Mouse (Mus musculus): Measurements from ENCODE around the gene Ccdc7a. TPM values are rescaled to one million over a fixed set of nuclear protein-coding genes. Genes with fewer than 3 reads are reported as not detected.

The Ccdc7a gene
- polyA plus RNA-seq, 1 experiment from 2014 or later = not detected

- WGBS = 28% methylated on average over 3 of the region's 3 CpGs
- ATAC-seq (ENCODE audit: insufficient read depth, low FRiP score) = no peak
These were observed 367.4 kb downstream of the Ccdc7a start for GRCm38 (mm10) chr8:128697945-128698344.

GRCm38 (mm10) chr8:128696701-128697397, 368.5 kb downstream of the Ccdc7a start:
- Histone ChIP-seq H3K4me2 (ENCODE audit: low read depth, low read length) (no peak overlapping the region), H3K27ac (ENCODE audit: low read length) (no peak overlapping the region), H3K36me3 (ENCODE audit: control insufficient read depth, insufficient read depth, low read length) (no peaks in the 10 kb centered on the region), H3K4me3 (replicated peaks; ENCODE audit: low read length) (no peak overlapping the region), H3K4me1 (ENCODE audit: control insufficient read depth, insufficient read depth, low read length) (peaks cover 19% of the 10 kb centered on the region; the same call in 1 of the 2 replicates), H3K27me3 (ENCODE audit: control insufficient read depth, insufficient read depth, low read length) (no peaks in the 10 kb centered on the region), H3K9ac (ENCODE audit: low read length) (no peak overlapping the region), H3K9me3 (replicated peaks; ENCODE audit: control insufficient read depth, low read length) (no peaks in the 10 kb centered on the region)
- WGBS = 92% methylated on average over 1 of the region's 1 CpGs
- ATAC-seq (ENCODE audit: insufficient read depth, low FRiP score) = no peak

More at GRCm38 (mm10) chr8:128697945-128698344, 367.4 kb downstream of the Ccdc7a start:
- Histone ChIP-seq H3K27ac (ENCODE audit: low read length) (no peak overlapping the region), H3K4me2 (ENCODE audit: low read depth, low read length) (no peak overlapping the region), H3K9me3 (replicated peaks; ENCODE audit: control insufficient read depth, low read length) (no peaks in the 10 kb centered on the region), H3K4me1 (ENCODE audit: control insufficient read depth, insufficient read depth, low read length) (peaks cover 19% of the 10 kb centered on the region), H3K36me3 (ENCODE audit: control insufficient read depth, insufficient read depth, low read length) (no peaks in the 10 kb centered on the region), H3K27me3 (ENCODE audit: control insufficient read depth, insufficient read depth, low read length) (no peaks in the 10 kb centered on the region), H3K4me3 (replicated peaks; ENCODE audit: low read length) (no peak overlapping the region), H3K9ac (ENCODE audit: low read length) (no peak overlapping the region)

GRCm38 (mm10) chr8:128690056-128690455, 375.3 kb downstream of the Ccdc7a start:
- ATAC-seq (ENCODE audit: insufficient read depth, low FRiP score) = no peak
- Histone ChIP-seq H3K4me1 (ENCODE audit: control insufficient read depth, insufficient read depth, low read length) (peaks cover 25% of the 10 kb centered on the region), H3K9me3 (replicated peaks; ENCODE audit: control insufficient read depth, low read length) (no peaks in the 10 kb centered on the region), H3K27ac (ENCODE audit: low read length) (no peak overlapping the region), H3K27me3 (ENCODE audit: control insufficient read depth, insufficient read depth, low read length) (no peaks in the 10 kb centered on the region), H3K36me3 (ENCODE audit: control insufficient read depth, insufficient read depth, low read length) (no peaks in the 10 kb centered on the region), H3K9ac (ENCODE audit: low read length) (no peak overlapping the region), H3K4me3 (replicated peaks; ENCODE audit: low read length) (no peak overlapping the region), H3K4me2 (ENCODE audit: low read depth, low read length) (peak overlapping the region; percentile 16; the same call in 1 of the 2 replicates)
- WGBS = 78% methylated on average over 1 of the region's 1 CpGs

GRCm38 (mm10) chr8:128688679-128689078, 376.6 kb downstream of the Ccdc7a start:
- H3K9ac ChIP-seq (ENCODE audit: low read length) = no peak overlapping the region
- H3K4me2 ChIP-seq (ENCODE audit: low read depth, low read length) = 0 out of 2 replicates have a peak overlapping the region, but pooled peaks have one; percentile 21
- H3K9me3 ChIP-seq (replicated peaks; ENCODE audit: control insufficient read depth, low read length) = no peaks in the 10 kb centered on the region
- no peak overlapping the region for H3K4me3 ChIP-seq (replicated peaks; ENCODE audit: low read length)
- H3K36me3 ChIP-seq (ENCODE audit: control insufficient read depth, insufficient read depth, low read length) = no peaks in the 10 kb centered on the region
- H3K27ac ChIP-seq (ENCODE audit: low read length) = no peak overlapping the region
- ATAC-seq (ENCODE audit: insufficient read depth, low FRiP score) = no peak
- WGBS = 54% methylated on average over 3 of the region's 3 CpGs
- no peaks in the 10 kb centered on the region for H3K27me3 ChIP-seq (ENCODE audit: control insufficient read depth, insufficient read depth, low read length)
- peaks cover 25% of the 10 kb centered on the region for H3K4me1 ChIP-seq (ENCODE audit: control insufficient read depth, insufficient read depth, low read length)

GRCm38 (mm10) chr8:128686429-128686990, 378.8 kb downstream of the Ccdc7a start:
- peak overlapping the region; percentile 100 for H3K9ac ChIP-seq (ENCODE audit: low read length)
- no peaks in the 10 kb centered on the region for H3K36me3 ChIP-seq (ENCODE audit: control insufficient read depth, insufficient read depth, low read length)
- peak overlapping the region; percentile 90 for H3K4me3 ChIP-seq (replicated peaks; ENCODE audit: low read length)
- no peak for ATAC-seq (ENCODE audit: insufficient read depth, low FRiP score)
- H3K27me3 ChIP-seq (ENCODE audit: control insufficient read depth, insufficient read depth, low read length) = no peaks in the 10 kb centered on the region
- H3K27ac ChIP-seq (ENCODE audit: low read length) = peak overlapping the region; percentile 99
- no peaks in the 10 kb centered on the region for H3K9me3 ChIP-seq (replicated peaks; ENCODE audit: control insufficient read depth, low read length)
- H3K4me2 ChIP-seq (ENCODE audit: low read depth, low read length) = peak overlapping the region; percentile 71
- 0% methylated on average over 2 of the region's 2 CpGs for WGBS
- H3K4me1 ChIP-seq (ENCODE audit: control insufficient read depth, insufficient read depth, low read length) = peaks cover 20% of the 10 kb centered on the region

- ATAC-seq (ENCODE audit: insufficient read depth, low FRiP score) = peak; percentile 94
- Histone ChIP-seq H3K9me3 (replicated peaks; ENCODE audit: control insufficient read depth, low read length) (no peaks in the 10 kb centered on the region), H3K4me1 (ENCODE audit: control insufficient read depth, insufficient read depth, low read length) (peaks cover 19% of the 10 kb centered on the region), H3K36me3 (ENCODE audit: control insufficient read depth, insufficient read depth, low read length) (no peaks in the 10 kb centered on the region), H3K4me2 (ENCODE audit: low read depth, low read length) (peak within 1 kb of the TSS; percentile 81), H3K9ac (ENCODE audit: low read length) (peak within 1 kb of the TSS; percentile 100), H3K27me3 (ENCODE audit: control insufficient read depth, insufficient read depth, low read length) (no peaks in the 10 kb centered on the region), H3K27ac (ENCODE audit: low read length) (peak within 1 kb of the TSS; percentile 99), H3K4me3 (replicated peaks; ENCODE audit: low read length) (peak within 1 kb of the TSS; percentile 90)
- WGBS = under 1% methylated on average over 109 of the region's 113 CpGs
These were observed 379.5 kb downstream of the Ccdc7a start, which contains the start of gene Itgb1 for GRCm38 (mm10) chr8:128685507-128686428. Itgb1 (plus strand) TSS chr8:128685654.

- Histone ChIP-seq H3K27ac (ENCODE audit: low read length) (peak overlapping the region; percentile 99), H3K4me3 (replicated peaks; ENCODE audit: low read length) (peak overlapping the region; percentile 90), H3K9ac (ENCODE audit: low read length) (peak overlapping the region; percentile 100), H3K4me1 (ENCODE audit: control insufficient read depth, insufficient read depth, low read length) (peaks cover 10% of the 10 kb centered on the region), H3K27me3 (ENCODE audit: control insufficient read depth, insufficient read depth, low read length) (no peaks in the 10 kb centered on the region), H3K36me3 (ENCODE audit: control insufficient read depth, insufficient read depth, low read length) (no peaks in the 10 kb centered on the region), H3K4me2 (ENCODE audit: low read depth, low read length) (peak overlapping the region; percentile 81), H3K9me3 (replicated peaks; ENCODE audit: control insufficient read depth, low read length) (no peaks in the 10 kb centered on the region)
- WGBS = 4% methylated on average over 25 of the region's 25 CpGs
- peak; percentile 83; the same call in 1 of the 2 replicates for ATAC-seq (ENCODE audit: insufficient read depth, low FRiP score)
These were observed 380.5 kb downstream of the Ccdc7a start for GRCm38 (mm10) chr8:128684609-128685506.

All from stomach, embryonic 16.5 days (tissue).